Mouse (Mus musculus) kidney, postnatal 4 days (tissue): ENCODE measurements around the gene Bysl.

Experiments
- DNase-seq, 2 experiments: peaks; one replicate each; pipeline ENCODE4 v3.0.0; 2021; ENCODE audit warnings: mixed read lengths in 2 of 2

Gene Bysl

DNA sequence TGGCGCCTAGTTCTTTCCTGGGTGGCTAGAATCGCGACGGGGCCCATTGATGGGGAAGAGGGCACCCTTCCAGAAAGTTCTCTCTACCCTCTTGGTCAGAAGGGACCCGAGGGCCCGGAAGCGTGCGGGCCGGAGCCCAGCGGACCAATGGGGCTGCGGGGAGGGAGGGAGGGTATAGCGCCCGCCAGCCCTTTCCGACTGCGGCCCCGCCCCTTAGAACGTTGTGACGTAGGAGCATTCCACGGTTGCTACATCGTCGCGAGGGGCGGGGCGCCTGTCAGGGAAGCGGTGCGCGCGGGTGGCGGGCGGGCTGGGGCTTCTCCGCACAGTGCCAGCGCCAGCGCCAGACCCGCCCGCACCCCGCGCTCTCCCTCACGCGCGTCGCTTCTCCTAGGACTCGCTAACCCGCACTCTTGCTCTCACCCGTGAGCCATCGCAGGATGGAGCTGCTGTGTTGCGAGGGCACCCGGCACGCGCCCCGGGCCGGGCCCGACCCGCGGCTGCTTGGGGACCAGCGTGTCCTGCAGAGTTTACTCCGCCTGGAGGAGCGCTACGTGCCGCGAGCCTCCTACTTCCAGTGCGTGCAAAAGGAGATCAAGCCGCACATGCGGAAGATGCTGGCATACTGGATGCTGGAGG, 18.0 kb downstream of the Bysl start:
- DNase-seq = peak; percentile 99

DNA sequence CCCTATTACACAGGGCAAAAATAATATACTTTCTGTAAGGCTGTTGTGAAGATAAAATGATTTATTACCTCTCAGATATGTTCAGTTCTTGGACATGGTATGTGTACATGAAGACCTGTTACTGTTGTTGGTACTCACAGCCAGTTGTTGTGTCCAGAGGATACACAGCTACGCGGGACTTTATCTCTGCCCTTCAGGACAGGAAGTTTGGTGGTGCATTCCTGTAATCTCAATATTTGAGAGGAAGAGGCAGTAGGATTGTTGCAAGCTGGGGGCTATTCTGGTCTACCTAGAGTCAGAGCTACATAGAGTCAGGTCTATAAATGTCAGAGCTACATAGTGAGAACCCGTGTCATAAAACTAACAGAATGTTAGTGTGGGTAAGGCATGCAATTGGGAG, 20.2 kb downstream of the Bysl start:
- no peak for DNase-seq

DNA sequence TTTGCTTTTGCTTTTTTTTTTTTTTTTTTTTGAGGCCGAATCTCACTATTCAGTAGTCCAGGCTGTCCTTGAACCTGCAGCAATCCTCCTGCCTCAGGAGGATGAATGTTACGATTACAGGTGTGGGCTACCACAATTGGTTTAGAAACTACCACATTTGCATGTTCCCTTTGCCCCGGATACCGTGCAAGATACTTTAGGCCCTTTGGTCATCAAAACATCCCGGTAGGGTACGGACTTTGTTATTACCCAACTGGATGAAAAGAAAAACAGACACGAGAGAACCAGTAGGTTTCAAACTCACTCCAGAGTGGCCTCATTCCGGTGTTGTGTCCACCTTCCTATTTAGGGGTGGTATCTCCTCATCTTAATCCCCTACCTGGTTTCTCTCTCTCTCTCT, 22.8 kb downstream of the Bysl start:
- no peak for DNase-seq

DNA sequence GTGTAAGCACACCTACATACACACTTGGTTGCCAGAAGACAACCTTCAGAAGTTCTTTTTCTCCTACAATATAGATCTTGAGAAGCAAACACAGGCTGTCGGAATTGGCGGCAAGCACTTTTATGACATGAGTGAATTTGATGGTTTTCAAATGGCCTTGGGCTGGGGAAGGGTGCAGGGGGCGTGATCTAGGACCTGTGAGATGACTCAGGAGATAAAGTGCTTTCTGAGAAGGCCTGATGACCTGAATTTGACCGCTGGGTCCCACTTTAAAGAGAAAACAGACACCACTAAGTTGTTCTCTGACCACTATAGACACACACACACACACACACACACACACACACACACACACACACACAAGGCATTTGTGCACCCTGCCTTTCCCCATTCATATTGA, 30.3 kb downstream of the Bysl start:
- no peak for DNase-seq

DNA sequence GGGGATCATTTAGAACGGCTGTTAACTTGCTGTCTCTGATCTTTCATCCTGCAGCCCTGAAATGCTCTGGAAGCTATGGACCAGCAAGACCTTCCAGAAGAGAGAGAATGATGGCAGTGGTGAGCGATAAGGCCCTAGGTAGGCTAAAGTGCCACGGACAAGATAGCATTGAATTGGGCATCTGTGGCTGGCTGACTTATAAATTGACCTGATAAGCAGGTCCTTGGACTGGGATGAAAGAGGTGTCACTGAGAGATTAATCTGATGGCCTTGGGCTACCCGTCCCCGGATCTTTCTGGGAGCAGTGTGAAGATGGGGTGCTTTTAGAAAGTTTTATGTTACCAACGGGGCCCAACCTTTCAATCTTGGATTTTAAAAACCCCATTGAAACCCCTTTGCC, 32.6 kb downstream of the Bysl start:
- DNase-seq = no peak

DNA sequence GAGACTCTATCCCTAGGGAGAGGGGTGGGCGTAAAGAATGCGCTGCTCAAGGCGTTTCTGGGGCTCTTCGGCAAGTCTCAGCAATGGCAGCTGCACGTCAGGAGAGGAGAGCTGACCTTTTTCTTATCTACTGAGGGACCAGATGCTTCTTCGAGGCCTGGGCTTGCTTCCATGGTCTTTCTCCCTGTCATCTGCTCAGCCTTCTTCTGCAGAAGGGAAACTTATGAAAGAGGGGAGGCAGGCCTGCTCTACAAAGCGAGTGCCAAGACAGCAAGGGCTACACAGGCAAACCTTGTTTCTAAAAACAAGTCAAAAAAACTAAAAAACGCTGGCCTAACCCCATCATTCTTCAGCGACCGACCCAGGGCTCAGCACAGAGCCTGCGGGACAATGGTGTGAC, 36.5 kb downstream of the Bysl start:
- DNase-seq = peak in 1 of 2 experiments; percentile 13

DNA sequence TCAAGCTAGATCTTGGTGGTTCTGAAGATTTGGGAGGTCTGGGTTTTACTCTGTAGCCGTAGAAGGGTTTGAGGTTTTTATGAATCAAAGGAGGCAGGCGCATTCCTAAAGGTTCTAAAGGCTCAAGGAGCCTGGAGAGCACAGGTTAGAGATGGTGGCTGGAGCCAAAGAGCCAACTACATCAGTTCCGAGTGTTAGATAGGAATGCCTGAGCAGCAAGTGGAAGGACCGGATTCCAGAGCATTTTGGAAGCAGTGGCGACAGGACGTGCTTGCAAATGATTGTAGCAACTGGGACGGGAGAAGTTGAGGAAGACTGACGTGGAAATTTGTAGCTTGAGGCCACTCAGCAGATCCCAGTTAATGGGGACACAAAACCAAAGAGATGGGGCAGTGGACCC, 37.3 kb downstream of the Bysl start:
- DNase-seq = no peak

DNA sequence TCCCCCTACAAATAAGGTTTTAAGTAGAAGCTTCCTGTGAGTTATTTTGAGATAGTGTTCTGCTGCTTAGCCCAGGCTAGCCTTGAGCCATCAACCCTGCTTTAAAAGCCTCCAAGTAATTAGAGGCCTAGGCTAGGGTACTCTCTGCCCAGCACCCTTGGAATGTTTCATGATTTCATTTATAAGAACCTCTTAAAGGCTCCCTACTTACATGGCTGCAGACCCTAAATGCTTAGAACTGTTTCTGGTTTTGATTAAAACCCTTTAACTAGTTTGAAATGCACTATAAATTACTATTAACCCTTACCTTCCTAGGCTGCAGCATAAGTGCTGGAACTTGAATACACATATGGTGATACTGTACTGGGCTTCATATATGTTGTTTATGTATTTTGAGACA, 38.9 kb downstream of the Bysl start:
- DNase-seq = no peak

DNA sequence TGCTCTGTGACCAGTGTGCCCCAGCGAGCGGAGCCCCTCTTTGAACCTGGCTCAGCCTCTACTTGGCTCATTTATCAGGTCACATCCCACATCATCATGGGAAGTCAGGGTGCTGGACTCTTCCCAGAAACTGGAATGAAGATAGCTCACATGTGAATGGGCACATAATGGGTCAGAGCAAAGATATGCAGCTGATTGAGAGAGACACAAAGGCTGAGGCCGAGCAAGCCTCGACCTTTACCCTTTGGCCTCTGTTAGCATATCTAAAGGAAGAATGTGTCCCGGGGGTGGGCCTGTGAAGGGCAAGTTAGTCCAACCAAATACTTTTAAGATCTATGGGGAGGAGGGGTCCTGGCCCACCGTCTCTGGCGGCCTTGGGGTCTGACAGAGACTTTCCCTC, 39.7 kb downstream of the Bysl start:
- DNase-seq = no peak

DNA sequence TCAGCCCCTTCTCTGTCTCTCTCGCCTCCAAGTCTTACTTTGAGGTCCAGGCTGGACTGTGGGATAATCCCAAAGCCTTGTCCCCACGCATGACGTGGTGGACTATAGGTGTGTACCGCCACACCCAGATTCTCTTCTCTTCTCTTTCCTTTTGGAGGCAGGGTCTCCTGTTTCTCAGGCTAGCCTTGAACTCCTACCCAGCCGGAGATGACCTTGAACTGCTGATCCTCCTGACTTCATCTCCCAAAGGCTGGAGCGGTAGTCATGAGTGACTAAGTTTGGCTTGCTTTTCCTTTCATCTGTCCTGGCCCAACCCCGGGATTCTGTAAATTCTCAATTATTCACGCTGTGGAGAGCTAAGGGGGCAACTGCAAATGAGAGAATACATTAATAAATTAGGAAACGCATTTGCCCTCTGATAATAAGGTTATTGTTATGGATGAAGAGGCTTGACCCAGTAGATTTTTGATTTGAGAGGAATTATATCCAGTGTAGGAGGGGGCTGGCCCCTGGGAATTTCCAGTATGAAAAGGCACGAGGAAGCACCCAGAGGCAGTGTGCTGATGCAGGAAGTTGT, 42.3 kb downstream of the Bysl start:
- DNase-seq = no peak

DNA sequence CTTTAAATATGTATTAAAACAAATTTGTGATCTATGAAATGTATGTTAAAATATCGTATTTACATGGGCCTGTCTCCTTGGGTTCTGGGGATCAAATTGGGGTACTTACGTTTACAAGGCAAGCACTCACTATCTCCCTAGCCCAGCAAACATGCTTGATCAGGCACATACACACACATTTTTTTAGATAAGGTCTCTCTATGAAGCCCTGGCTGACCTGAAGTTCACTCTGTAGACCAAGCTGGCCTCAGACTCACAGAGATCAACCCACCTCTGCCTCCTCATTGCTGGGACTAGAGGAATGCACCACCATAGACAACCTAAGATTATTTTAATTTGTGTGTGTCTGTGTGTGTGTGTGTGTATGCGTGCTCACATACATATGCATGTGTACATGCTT, 42.9 kb downstream of the Bysl start:
- DNase-seq = no peak

DNA sequence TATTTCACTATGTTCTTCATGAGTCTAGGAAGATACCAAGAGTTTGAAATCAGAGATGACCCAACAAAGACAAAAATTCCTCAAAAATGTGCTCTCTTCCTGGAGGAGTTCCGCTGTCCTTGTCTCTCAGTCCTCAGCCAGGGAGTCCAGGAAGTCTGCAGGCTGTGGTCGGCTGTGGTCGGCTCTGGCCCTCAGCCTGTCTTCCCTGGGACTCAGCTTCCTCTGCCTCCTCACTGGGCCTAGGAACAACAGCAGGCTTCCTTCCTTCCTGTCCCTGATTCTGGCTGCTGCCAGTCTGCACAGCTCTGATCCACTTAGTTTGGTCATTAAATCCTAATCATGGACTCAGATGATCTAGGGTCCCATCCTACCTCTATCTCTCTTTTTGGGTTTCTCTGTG, 44.0 kb downstream of the Bysl start:
- peak; percentile 31 to 58 for DNase-seq

DNA sequence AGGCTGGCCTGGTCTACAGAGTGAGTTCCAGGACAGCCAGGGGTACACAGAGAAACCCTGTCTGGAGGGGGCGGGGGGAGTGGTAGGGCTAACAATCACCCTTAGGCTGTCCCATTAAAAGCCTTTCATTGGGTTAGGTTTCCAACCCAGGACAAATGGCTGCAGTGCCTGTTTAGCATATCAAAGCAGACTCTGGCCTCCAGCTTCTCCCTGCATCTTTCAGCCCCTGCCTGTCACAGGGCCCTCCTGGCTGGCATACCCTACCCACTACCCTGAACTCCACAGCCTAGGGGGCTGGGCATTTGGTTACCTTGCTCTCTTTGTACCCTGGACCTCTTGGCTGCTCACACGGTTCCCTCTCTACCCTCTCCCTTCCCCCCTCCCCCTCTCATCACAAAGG, 45.2 kb downstream of the Bysl start:
- DNase-seq = no peak

DNA sequence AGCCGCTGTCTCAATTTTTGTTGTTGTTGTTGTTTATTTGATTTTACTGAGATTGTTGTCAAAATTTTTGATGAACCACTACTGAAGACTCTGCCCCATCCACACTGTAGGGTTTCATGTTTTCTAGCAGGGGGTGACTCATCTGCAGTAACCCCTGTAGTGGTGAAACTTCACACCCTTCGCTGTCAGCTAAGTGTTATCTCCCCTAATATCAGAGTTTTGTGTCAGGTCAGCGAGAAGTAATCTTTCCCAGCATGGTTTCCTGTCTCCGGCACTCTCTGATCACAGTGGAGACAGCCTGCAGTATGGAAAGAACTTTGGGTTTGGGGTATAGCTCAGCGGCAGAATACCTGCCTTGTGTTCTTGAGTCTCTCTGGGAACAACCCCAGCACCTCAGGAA, 46.7 kb downstream of the Bysl start:
- no peak for DNase-seq

DNA sequence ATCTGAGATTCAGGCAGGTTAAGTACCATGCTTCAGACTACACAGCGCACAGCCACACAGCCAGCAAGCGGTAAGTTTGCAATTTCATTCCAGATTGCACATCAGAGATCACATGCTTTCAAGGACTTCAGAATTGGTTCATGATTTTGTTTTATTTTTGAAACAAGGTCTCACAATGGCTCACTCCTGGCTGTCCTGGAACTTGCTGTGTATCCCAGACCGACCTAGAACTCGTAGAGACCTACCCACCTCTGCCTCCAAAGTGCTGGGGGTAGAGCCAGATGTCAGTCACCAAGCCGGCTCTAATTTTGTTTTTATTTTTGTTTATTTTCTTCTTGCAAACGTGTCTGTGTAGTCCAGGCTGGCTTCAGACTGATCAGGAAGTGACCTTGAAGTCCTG, 48.4 kb downstream of the Bysl start:
- no peak for DNase-seq

DNA sequence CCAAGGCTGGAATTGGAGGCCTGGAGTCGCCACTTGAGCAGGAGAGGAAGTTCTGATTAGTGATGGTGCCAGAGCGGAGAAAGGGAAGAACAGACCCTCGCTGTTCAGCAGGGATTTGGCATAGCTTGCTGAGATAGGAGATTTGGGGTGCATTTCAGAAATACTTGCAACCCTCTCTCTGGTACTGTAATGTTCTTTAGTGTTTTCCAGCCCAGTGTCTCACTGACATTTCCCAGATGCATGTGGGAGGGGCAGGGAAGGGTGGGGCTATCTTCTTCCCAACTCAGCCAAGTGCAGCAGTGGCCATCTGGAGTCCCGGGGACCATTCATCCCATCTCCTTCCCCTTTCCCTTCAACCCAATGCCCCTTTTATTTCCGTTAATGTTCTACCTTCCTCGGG, 51.6 kb downstream of the Bysl start:
- peak; percentile 30 to 43 for DNase-seq

DNA sequence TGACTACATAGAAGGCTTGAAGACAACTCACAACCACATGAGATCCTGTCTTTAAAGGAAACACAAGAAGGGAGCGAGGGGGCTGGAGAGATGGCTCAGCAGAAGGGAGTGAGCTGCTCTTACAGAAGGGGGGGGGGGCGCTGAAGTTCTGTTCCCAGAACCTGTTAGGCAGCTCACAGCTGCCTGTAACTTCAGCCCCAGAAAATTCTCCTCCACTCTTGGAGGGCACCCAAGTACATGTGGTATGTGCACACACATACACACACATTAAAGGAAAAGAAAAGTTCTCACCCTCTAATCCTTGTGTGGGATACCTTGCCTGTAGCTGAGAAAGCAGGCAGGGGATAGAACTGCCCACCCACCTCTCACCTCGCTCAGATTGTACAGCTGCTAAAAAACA, 54.1 kb downstream of the Bysl start:
- no peak for DNase-seq

DNA sequence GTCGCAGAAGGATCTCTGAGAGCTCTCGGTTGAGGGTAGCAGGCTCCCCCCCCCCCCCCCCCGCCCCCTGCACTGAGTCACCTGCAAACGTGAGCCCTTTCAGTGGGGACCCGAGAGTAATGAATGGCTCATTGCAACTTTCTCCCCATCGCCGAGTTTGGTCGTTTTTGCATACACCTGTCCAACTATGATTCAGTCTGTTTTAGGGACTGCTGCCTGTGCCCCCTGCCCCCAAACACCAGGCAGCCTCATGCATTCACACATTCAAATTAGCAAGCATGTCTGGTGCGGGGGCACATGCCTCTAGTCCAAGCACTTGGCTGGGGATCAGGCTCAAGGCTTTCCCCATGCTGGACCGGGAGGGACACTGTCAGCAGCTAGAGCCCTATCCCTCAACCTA, 56.7 kb downstream of the Bysl start:
- no peak for DNase-seq

DNA sequence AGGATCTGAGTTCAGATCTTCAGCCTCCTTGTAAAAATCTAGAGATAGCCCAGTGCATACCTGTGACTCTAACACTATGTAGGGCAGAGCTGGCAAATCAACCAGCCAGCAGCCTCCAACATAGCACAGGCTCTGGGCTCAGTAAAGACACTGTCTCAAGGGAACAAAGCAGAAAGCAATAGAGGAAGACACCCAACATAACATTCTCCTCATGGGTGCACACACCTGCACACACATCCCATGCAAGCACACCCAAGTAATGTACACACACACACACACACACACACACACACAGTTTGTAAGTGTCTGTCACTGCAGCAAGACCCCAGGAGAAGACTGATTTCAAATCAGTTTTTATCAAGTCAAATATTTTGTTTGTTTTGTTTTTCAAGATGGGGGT, 58.3 kb downstream of the Bysl start:
- DNase-seq = no peak

DNA sequence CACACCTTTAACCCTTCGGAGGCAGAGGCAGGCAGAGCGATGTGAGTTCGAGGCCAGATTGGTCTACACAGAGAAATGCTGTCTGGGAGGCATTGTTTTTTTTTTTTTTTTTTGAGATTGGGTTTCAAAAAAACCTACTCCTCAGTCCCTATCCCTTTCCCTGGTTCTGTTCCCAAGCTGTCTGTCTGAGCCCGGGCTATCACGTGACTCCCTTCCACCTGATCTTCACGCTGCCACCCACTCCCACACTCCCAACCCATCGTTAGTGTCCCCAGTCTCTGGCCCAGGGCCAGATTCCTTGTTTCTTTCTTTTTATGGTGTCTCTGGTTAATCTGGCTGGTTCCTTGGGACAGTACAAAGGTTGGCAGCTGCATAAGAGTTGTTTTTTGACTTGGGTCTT, 60.2 kb downstream of the Bysl start:
- DNase-seq = peak in 1 of 2 experiments; percentile 18
